Mouse (Mus musculus) layer of hippocampus, adult 6 months (tissue): ENCODE results near the gene Trim37. TPM values are rescaled to one million over a fixed set of nuclear protein-coding genes. Genes with fewer than 3 reads are reported as not detected.

ENCODE experiments used
- long read RNA-seq, 2 experiments: library from polyadenylated mRNA; unstranded; transcript quantifications; one replicate each; pipeline ENCODE4 v2.0.0; 2019 to 2020
- microRNA-seq: library from miRNA; unstranded; fragments of <30 nt; microRNA quantifications from one replicate; pipeline ENCODE4 v1.2.0, GENCODE M21; 2020
- polyA plus RNA-seq: library from polyadenylated mRNA; unstranded; fragments of <200 nt; fragmentation: Nextera tagmentation; gene quantifications from 2 replicates; pipeline ENCODE4 v1.2.3, GENCODE M21; 2021

The Trim37 gene
- 64.8 and 75.8 TPM in 2 replicates for polyA plus RNA-seq
- long read RNA-seq, experiment 1, full-length matches to known transcripts, result 15 of 143 reads
- long read RNA-seq, experiment 1, partial matches to known transcripts, result 86 of 143 reads
- long read RNA-seq, experiment 1, other reads (novel, unspliced or antisense), result 42 of 143 reads
- long read RNA-seq, experiment 2, full-length matches to known transcripts, result 527 of 812 reads
- long read RNA-seq, experiment 2, partial matches to known transcripts, result 71 of 812 reads
- long read RNA-seq, experiment 2, other reads (novel, unspliced or antisense), result 214 of 812 reads

DNA sequence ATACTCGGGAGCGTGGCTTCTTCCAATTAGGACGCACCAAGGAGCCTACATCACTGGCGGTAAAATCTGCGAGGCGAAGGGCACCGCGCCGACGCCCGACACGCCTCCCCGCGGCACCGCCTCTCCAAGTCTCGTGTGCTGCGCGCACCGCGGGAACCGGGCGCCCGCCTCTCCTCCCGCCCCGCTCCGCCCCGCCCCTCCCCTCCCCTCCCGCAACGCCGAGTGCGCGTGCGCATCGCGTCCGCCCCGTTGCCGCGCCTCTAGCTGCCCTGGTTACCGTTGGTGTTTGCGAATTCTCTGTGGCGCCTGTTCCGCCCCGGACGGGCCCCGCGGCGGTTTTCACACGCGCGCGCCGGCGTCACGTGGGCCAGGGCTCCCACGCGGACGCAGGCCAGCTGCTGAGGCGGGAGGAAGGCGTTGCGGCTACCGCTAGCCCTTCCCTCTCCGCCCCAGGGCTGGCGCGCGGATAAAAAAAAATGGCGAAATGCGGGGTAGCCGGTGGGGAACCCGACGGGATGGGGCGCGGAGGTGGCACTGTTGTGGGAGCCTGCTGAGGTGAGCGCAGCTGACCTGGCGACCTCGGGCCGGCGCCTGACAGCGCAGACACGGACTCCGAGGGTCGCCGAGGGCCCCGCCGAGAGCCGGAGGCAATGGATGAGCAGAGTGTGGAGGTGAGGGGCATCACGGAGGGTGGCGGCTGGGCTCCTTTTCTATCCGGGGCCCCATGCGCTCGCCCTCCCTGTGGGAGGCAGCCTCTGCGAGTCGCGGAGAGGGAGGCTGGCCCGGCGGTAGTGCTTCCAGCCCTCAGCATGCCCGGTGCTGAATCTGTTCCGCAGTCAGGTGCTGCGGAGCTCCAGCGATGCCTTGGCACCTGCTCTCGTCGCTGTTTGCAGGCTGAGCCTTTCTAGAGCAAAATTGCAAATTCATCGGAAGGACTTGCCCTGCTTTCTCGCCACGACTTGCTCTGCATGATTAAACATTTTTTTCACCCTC, at the start of gene Trim37:
TSS of gene Trim37 (plus strand) at position 254 of the 993 bp plus-strand sequence.

DNA sequence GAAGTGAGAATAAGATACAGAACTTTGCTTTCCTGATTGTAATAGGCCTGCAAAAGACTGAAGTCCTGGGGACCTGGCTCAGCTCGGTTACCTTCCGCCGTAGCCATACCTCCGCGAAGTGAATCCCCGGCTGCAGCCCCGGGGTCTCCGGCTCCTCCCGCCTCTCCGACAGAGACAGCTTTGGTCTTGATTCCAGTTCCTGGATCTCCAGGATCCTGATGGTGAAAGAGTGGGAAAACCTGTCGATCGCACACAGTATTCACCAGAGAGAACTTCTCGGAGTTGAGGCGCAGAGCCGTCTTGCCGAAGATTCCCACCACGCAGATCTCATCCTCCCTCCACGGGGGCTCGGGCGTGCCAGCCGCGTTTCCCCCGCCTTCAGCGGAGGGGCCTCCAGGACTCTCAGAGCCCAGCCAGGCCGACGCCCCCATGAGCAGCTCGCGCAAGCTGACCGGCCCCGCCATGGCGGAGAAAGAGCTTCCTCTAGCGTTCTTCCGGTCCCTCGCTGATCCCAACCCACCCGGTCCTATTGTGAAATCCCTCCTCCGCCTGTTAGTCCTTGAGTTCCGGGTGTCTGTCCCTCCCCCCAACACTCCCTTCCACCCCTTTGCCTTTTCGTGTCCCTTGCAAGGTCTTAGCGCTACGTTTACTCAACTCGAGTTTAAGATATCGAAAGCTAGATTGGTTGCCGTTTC, 40.4 kb upstream of the Trim37 start, which contains the start of gene Smg8:
TSS of gene Smg8 (minus strand) at position 485 of the 695 bp plus-strand sequence.

DNA sequence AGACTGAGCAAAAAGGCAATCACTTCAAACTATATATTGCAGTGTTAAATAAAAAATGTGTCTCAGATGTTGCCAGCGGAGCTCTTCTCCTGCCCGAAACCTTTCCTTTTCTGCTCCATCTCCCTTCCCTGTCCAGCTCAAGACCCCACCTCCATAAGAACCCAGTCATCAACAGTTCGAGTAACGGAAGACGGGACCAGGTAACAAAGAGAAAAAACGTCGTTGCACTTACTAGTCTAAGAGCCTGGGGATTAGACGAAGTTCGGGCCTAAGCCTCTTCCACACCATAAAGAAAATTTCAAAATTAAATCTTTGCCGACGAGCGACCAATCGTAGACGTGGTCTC, 18.5 kb upstream of the Trim37 start, which contains the start of gene Prr11:
TSS of gene Prr11 (minus strand) at position 300 of the 346 bp plus-strand sequence.

DNA sequence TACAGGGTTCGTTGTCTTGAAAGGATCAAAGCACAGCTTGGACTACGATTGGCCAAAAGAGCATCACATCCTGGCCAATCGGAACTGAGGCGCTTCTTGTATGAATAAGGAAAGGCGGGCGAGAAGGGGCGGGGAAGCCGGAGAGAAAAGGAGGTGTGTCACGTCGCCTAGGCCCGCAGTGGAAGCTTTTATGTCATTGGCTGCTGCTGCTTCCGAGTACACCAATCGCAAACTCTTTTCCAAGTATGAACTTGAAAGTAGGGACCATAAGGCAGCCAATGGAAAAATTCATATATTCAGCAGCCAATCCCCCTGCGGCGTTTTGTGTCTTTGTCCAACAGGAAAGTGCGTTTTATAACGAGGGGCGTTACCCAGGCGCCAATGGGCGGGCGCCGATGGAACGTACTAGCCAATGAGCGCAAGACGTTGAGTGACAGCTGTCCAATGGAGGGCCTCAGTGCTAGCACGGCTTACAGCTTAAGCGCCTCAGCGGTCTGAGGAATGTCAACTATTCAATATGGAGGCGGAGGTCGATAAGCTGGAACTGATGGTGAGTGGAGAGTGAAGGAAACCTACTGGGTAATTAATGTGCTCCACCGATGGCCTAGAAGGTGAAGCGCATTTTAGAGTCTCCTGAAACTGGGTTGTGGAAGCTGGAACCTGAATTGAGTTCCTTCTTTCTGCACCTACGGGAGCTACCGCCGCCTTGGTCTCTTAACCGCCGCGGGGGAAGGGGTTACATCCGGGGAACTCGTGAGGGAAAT, 17.9 kb upstream of the Trim37 start, which contains the start of gene Ska2:
TSS of gene Ska2 (plus strand) at position 480 of the 764 bp plus-strand sequence.

Small RNA genes lying within 50 kb of the gene (microRNA-seq; reads per million reads assigned to microRNA genes)
- gene Mir301, result 33.5 reads per million, percentile 47 among the genes with 10 or more reads in this experiment

Other genes with a start within 250 kb of the Trim37 start
- gene Ypel2, start 133.4 kb upstream of the Trim37 start, polyA plus RNA-seq, result 9.5 and 10.4 TPM in 2 replicates
- gene Gdpd1, start 53.0 kb upstream of the Trim37 start, polyA plus RNA-seq, result 47.0 and 49.0 TPM in 2 replicates
- 10.5 and 11.1 TPM in 2 replicates for gene Smg8, start 40.3 kb upstream of the Trim37 start, polyA plus RNA-seq
- gene Prr11, start 18.4 kb upstream of the Trim37 start, polyA plus RNA-seq, result 0.09 and 0.10 TPM in 2 replicates
- 6.8 and 8.1 TPM in 2 replicates for gene Ska2, start 17.8 kb upstream of the Trim37 start, polyA plus RNA-seq
- 17.6 and 18.2 TPM in 2 replicates for gene Ppm1e, start 231.9 kb downstream of the Trim37 start, polyA plus RNA-seq